Mouse (Mus musculus): Measurements from ENCODE around the gene Ccser1.

GRCm38 (mm10) chr6:61248700-61249099, 68.6 kb downstream of the Ccser1 start:
- TF ChIP-seq CTCF (IDR thresholded peaks at IDR 0.05; ENCODE audit: low read depth, low read length) (no peak), POLR2A (IDR thresholded peaks at IDR 0.05; ENCODE audit: borderline replicate concordance, low read depth, low read length) (no peak)

Data from bone marrow macrophage, adult 2 months (primary cell).